Mouse (Mus musculus): ENCODE results near the gene Pcbd2. TPM values are rescaled to one million over a fixed set of nuclear protein-coding genes. Genes with fewer than 3 reads are reported as not detected.

Pcbd2 gene
- polyA plus RNA-seq, 1 experiment from 2014 or later, result 60.3 TPM

DNA sequence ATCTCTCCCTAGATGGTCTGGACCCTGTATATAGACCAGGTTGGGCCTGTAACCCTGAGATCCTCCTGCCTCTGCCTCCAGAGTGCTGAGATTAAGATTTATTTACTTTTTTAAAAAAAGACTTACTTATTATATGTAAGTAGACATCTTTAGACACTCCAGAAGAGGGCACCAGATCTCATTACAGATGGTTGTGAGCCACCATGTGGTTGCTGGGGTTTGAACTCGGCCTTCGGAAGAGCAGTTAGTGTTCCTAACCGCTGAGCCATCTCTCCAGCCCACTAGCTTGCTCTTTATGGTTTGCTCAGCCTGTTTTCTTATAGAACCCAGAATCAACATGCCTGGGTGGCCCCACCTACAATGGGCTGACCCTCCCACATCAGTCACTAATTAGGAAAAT, 14.3 kb upstream of the Pcbd2 start:
- no peak overlapping the region for H3K4me2 ChIP-seq
- 93% methylated on average over 3 of the region's 3 CpGs for whole genome bisulfite sequencing
- H3K27ac ChIP-seq (ENCODE audit: poor library complexity, severe bottlenecking), result no peak overlapping the region
- H3K27me3 ChIP-seq (replicated peaks), result no peaks in the 10 kb centered on the region
- H3K9me3 ChIP-seq (replicated peaks), result no peaks in the 10 kb centered on the region
- no peak for ATAC-seq (ENCODE audit: insufficient number of reproducible peaks, low FRiP score)
- peaks cover 3% of the 10 kb centered on the region for H3K36me3 ChIP-seq
- H3K4me3 ChIP-seq, result no peak overlapping the region
- no peak overlapping the region for H3K9ac ChIP-seq
- peaks cover 14% of the 10 kb centered on the region for H3K4me1 ChIP-seq (replicated peaks)

DNA sequence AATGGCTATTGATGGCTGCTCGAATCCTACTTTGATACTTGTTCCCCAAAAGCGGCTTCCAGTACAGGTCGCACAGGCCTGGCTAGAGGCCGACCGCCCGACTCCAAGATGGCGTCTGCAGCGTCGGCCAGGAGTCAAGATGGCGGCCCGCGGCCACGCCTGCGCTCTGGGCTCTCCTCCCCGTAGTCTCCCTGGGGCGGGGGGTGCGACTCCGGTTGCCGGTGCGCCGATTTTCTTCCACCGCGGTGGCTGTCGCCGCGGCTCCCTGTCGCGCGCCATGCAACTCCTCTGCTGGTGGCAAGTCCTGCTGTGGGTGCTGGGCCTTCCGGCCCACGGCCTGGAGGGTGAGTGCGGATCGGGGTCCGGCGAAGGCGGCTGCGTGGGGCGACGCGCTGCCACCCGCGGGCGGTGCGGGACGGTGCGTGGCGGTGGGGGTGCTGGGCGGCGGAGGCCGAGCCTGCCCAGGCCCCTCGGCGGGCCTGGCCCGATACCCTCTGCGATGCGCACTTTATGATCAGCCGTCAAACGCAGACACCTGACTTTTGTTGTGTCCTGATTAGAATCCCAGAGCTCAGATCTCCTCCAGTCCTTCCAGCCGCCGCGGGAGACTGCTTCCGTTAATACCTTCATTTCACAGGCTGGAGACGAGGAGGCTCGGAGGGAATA, 12.5 kb upstream of the Pcbd2 start, which contains the start of gene Txndc15:
Txndc15 (plus strand) TSS at position 150 of the 666 bp plus-strand sequence.
- Histone ChIP-seq H3K27ac (ENCODE audit: poor library complexity, severe bottlenecking) (peak within 1 kb of the TSS; percentile 83), H3K36me3 (peaks cover 21% of the 10 kb centered on the region), H3K4me2 (peak within 1 kb of the TSS; percentile 71), H3K9ac (peak within 1 kb of the TSS; percentile 93), H3K27me3 (replicated peaks) (no peaks in the 10 kb centered on the region), H3K9me3 (replicated peaks) (no peaks in the 10 kb centered on the region; the same call in 1 of the 2 replicates), H3K4me1 (replicated peaks) (peaks cover 6% of the 10 kb centered on the region), H3K4me3 (peak within 1 kb of the TSS; percentile 85)
- under 1% methylated on average over 63 of the region's 63 CpGs for WGBS
- ATAC-seq (ENCODE audit: insufficient number of reproducible peaks, low FRiP score), result peak; percentile 92

DNA sequence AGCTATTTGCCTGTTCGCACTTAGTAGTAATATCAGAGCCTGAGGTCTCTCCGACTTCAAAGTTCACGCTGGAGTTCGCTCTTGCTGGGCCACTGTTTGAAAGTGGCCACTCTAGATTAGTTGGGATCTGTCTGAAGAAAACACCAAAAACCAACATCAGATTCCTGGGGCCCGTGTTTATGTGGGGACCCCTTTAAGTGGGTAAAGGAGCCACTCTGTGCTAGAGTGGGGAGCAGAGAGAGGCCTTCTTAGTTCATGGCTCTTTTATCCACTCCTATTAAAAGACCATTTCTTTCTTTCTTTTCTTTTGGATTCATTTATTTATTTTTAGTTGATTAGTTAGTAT, 12.0 kb upstream of the Pcbd2 start:
- Histone ChIP-seq H3K27ac (ENCODE audit: poor library complexity, severe bottlenecking) (peak overlapping the region; percentile 83), H3K36me3 (peaks cover 26% of the 10 kb centered on the region), H3K9ac (peak overlapping the region; percentile 93), H3K4me3 (peak overlapping the region; percentile 85), H3K9me3 (replicated peaks) (no peaks in the 10 kb centered on the region; the same call in 1 of the 2 replicates), H3K4me2 (peak overlapping the region; percentile 71), H3K27me3 (replicated peaks) (no peaks in the 10 kb centered on the region), H3K4me1 (replicated peaks) (peaks cover 6% of the 10 kb centered on the region)
- no peak for ATAC-seq (ENCODE audit: insufficient number of reproducible peaks, low FRiP score)
- WGBS, result 5% methylated on average over 5 of the region's 5 CpGs

DNA sequence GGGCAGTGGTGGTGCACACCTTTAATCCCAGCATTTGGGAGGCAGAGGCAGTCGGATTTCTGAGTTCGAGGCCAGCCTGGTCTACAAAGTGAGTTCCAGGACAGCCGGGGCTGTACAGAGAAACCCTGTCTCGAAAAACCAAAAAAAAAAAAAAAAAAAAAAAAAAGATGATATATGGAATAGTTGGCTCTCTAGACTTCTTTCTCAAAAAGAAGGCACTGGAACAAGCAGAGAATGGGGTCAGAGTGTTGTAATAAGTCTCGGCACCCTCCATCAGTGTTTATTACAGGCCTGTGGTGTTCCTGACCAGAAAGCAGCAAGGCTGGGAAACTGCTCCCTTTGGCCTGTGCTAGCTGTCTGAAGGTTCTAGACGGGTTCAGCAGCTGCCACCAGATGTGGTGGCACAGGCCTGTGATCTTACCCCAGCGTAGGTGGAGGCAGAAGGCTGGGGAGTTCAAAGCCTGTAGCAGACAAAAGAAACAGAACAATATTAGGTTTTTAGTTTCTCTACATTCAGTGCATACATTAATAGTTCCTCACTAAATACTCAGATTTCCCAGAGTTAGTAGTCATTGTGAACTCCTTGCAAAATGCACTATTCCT, 11.2 kb upstream of the Pcbd2 start:
- no peak overlapping the region for H3K9ac ChIP-seq
- no peaks in the 10 kb centered on the region for H3K27me3 ChIP-seq (replicated peaks)
- peaks cover 6% of the 10 kb centered on the region for H3K4me1 ChIP-seq (replicated peaks)
- no peaks in the 10 kb centered on the region; the same call in 1 of the 2 replicates for H3K9me3 ChIP-seq (replicated peaks)
- H3K4me2 ChIP-seq, result peak overlapping the region; percentile 71
- 88% methylated on average over 7 of the region's 7 CpGs for WGBS
- ATAC-seq (ENCODE audit: insufficient number of reproducible peaks, low FRiP score), result no peak
- H3K36me3 ChIP-seq, result peaks cover 33% of the 10 kb centered on the region
- H3K4me3 ChIP-seq, result no peak overlapping the region
- no peak overlapping the region for H3K27ac ChIP-seq (ENCODE audit: poor library complexity, severe bottlenecking)

DNA sequence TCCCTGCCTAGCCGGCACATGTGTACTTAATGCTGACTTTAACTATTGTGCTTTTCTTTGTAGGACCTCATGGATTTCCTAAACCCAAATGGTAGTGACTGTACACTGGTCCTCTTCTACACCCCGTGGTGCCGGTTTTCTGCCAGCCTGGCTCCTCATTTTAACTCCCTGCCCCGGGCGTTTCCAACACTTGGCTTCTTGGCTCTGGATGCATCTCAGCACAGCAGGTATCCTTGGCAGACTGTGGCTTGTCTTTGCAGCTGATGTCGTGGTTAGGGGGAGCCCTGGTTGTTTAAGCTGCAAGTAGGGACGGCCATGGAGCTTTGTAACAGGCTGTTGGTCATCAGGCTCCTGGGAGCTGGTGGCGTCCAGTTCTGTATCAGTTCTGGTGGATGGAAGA, 5.7 kb upstream of the Pcbd2 start:
- 77% methylated on average over 8 of the region's 8 CpGs for WGBS
- H3K9me3 ChIP-seq (replicated peaks), result no peaks in the 10 kb centered on the region; the same call in 1 of the 2 replicates
- ATAC-seq (ENCODE audit: insufficient number of reproducible peaks, low FRiP score), result no peak
- no peaks in the 10 kb centered on the region for H3K27me3 ChIP-seq (replicated peaks)
- no peak overlapping the region for H3K4me3 ChIP-seq
- no peak overlapping the region for H3K4me2 ChIP-seq
- no peak overlapping the region for H3K27ac ChIP-seq (ENCODE audit: poor library complexity, severe bottlenecking)
- no peak overlapping the region for H3K9ac ChIP-seq
- peaks cover 64% of the 10 kb centered on the region for H3K36me3 ChIP-seq
- H3K4me1 ChIP-seq (replicated peaks), result no peaks in the 10 kb centered on the region

DNA sequence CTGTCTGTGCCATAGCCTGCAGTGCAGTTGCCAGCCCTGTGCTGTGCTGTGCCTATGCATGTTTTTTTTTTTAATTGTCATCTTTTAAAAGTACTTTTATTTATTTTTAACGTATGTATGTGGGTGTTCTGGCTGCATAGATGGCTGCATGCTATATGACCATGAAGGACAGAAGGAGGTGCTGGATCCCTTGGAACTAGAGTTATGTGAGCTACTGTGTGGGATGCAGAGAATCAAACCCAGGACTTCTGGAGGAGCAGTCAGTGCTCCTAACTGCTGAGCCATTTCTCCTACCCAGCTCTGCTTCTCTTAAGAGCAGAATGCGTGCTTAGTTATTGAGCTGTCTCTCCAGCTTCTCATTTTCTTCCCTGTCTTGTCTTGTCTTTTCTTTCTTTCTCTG, 5.2 kb upstream of the Pcbd2 start:
- ATAC-seq (ENCODE audit: insufficient number of reproducible peaks, low FRiP score), result no peak
- Histone ChIP-seq H3K36me3 (peaks cover 64% of the 10 kb centered on the region), H3K9ac (no peak overlapping the region), H3K4me3 (no peak overlapping the region), H3K4me2 (no peak overlapping the region), H3K27me3 (replicated peaks) (no peaks in the 10 kb centered on the region), H3K9me3 (replicated peaks) (no peaks in the 10 kb centered on the region; the same call in 1 of the 2 replicates), H3K27ac (ENCODE audit: poor library complexity, severe bottlenecking) (no peak overlapping the region), H3K4me1 (replicated peaks) (no peaks in the 10 kb centered on the region)
- 86% methylated on average over 2 of the region's 2 CpGs for WGBS

DNA sequence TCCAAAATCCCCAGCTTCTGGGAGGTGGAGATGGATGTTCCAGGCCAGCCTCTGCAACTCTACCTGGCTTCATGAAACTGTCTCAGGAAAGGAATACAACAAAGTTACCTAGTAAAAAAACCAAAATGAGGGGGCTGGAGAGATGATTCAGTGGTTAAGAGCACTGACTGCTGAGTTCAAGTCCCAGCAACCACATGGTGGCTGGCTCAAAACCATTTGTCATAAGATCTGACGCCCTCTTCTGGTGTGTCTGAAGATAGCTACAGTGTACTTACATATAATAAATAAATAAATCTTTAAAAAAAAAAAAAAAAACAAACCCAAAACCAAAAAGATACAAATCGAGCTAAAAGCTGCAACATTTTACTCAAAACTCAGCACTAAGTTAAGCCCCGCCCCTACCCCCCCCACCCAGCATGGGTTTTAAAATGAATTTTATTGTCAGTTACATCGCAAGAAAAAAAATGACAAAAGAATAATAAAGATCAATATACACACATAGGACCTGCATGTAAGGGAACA, 509 bp upstream of the Pcbd2 start:
- Histone ChIP-seq H3K4me3 (peak overlapping the region; percentile 61), H3K27ac (ENCODE audit: poor library complexity, severe bottlenecking) (peak overlapping the region; percentile 91), H3K27me3 (replicated peaks) (no peaks in the 10 kb centered on the region), H3K9ac (peak overlapping the region; percentile 78), H3K9me3 (replicated peaks) (no peaks in the 10 kb centered on the region), H3K4me1 (replicated peaks) (no peaks in the 10 kb centered on the region), H3K4me2 (peak overlapping the region; percentile 64), H3K36me3 (peaks cover 25% of the 10 kb centered on the region)
- WGBS, result 5% methylated on average over 4 of the region's 4 CpGs
- ATAC-seq (ENCODE audit: insufficient number of reproducible peaks, low FRiP score), result no peak

DNA sequence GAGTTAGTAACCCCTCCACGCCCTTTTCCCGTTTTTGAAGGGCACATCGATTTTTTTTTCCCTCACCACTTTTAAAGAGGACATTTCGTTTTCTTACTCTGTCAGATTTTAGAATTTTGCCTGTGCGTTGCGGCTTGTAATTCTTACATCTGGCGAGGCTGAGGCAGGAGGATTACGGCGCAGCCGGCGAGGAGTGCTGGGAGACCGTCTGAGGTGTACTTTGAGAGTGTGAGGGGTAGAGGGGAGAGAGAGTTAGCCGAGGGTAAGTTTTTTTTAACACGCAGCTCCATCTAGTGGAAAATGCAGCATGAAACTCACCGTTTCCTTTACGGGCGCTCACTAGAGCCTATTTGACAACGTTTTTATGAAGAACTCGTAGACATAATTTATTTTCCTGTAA, 671 bp downstream of the Pcbd2 start:
- no peaks in the 10 kb centered on the region for H3K27me3 ChIP-seq (replicated peaks)
- no peaks in the 10 kb centered on the region for H3K4me1 ChIP-seq (replicated peaks)
- H3K9me3 ChIP-seq (replicated peaks), result no peaks in the 10 kb centered on the region
- peak overlapping the region; percentile 61 for H3K4me3 ChIP-seq
- 3% methylated on average over 19 of the region's 19 CpGs for WGBS
- peaks cover 21% of the 10 kb centered on the region for H3K36me3 ChIP-seq
- peak overlapping the region; percentile 78 for H3K9ac ChIP-seq
- ATAC-seq (ENCODE audit: insufficient number of reproducible peaks, low FRiP score), result peak; percentile 83
- H3K4me2 ChIP-seq, result peak overlapping the region; percentile 64
- H3K27ac ChIP-seq (ENCODE audit: poor library complexity, severe bottlenecking), result peak overlapping the region; percentile 91

DNA sequence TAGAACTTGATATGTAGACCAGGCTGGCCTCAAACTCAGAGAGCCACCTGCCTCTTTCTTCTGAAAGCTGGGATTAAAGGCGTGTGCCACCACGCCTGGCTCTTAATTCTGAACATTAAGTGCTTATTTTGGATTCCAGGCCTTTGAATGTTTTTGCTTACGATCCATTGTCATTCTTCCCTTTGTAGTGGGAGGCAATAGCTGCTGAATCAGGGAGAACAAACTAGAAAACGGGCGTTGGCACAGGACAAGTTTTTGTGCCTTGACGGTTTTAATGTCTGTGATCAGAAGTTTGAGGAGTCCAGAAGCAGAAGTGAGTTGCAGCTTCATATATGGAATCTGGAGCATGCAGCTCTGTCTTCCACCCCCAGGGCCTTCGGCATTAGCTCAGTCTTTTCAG, 3.5 kb downstream of the Pcbd2 start:
- Histone ChIP-seq H3K4me2 (no peak overlapping the region), H3K9ac (no peak overlapping the region), H3K36me3 (peaks cover 6% of the 10 kb centered on the region), H3K27ac (ENCODE audit: poor library complexity, severe bottlenecking) (no peak overlapping the region), H3K27me3 (replicated peaks) (no peaks in the 10 kb centered on the region), H3K4me1 (replicated peaks) (no peaks in the 10 kb centered on the region), H3K9me3 (replicated peaks) (no peaks in the 10 kb centered on the region), H3K4me3 (no peak overlapping the region)
- ATAC-seq (ENCODE audit: insufficient number of reproducible peaks, low FRiP score), result no peak
- WGBS, result 89% methylated on average over 7 of the region's 7 CpGs

DNA sequence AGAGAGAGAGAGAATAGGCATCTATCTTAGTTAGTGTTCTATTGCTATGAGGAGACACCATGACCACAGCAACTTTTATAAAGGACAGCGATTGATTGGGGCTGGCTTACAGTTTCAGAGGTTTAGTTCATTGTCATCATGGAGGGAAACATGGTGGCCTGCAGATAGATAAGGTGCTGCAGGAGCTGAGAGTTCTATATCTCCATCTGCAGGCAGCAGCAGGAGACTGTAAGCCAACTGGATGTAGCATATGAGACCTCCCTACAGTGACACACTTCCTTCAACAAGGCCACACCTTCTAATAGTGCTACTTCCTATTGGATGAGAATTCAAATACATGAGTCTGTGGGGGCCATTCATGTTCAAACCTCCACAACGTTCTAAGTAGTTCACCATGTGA, 5.0 kb downstream of the Pcbd2 start:
- WGBS, result 71% methylated on average over 2 of the region's 2 CpGs
- Histone ChIP-seq H3K9ac (no peak overlapping the region), H3K36me3 (peaks cover 2% of the 10 kb centered on the region; the same call in 1 of the 2 replicates), H3K4me3 (no peak overlapping the region), H3K9me3 (replicated peaks) (no peaks in the 10 kb centered on the region), H3K27me3 (replicated peaks) (no peaks in the 10 kb centered on the region), H3K27ac (ENCODE audit: poor library complexity, severe bottlenecking) (no peak overlapping the region), H3K4me1 (replicated peaks) (no peaks in the 10 kb centered on the region), H3K4me2 (no peak overlapping the region)
- no peak for ATAC-seq (ENCODE audit: insufficient number of reproducible peaks, low FRiP score)

DNA sequence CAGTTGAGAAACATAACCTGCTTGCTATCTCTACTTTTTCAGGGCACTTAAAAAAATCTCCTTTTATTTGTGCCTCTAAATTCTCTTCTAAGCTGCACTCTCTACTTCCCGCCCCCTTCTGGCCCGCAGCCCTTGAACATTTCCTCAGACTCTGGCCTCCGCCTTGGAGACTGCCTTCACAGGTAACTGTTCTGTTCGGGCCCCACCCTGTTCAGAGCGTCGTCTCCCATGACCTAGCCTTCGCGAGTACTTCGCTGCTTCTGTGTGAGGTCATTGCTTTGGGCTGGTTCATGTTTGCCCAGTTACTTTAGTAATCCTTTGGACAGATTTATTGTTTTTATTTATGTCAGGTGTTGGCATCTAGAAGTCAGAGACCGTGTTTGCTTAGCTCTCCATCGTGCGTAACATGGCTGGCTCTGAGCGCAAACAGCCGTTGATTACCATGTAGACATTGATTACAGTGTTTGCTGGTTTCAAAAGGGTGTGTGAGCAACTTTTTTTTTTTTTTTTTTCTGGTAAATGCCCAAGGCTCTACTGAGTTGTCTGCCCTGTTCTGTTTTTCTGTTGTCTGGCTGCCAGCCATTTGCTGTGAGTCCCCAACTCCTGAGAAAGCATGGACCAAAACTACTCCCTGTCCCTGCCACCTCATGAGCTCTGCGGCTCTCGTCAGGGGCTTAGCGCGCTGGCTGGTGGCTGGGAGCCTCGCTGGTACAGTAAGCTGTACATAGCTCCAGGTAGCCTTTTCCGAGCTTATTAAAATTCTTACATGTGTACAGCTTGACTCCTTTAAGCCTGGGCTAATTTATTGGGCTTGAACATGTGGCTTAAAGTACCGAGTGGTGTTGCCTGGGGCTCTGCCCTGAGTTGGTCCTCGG, 6.7 kb downstream of the Pcbd2 start:
- Histone ChIP-seq H3K4me3 (no peak overlapping the region), H3K36me3 (peaks cover 2% of the 10 kb centered on the region; the same call in 1 of the 2 replicates), H3K9me3 (replicated peaks) (no peaks in the 10 kb centered on the region), H3K4me2 (no peak overlapping the region), H3K4me1 (replicated peaks) (no peaks in the 10 kb centered on the region), H3K27ac (ENCODE audit: poor library complexity, severe bottlenecking) (no peak overlapping the region), H3K27me3 (replicated peaks) (no peaks in the 10 kb centered on the region), H3K9ac (no peak overlapping the region)
- no peak for ATAC-seq (ENCODE audit: insufficient number of reproducible peaks, low FRiP score)
- WGBS, result 85% methylated on average over 22 of the region's 22 CpGs
